Mouse (Mus musculus) kidney, embryonic 16.5 days (tissue): ENCODE measurements around the gene Fat4. TPM values are rescaled to one million over a fixed set of nuclear protein-coding genes. Genes with fewer than 3 reads are reported as not detected.

Experiments used
- ATAC-seq: fragments of 200-750 bp; cut with Nextera tagmentation; 2 replicates; pipeline ENCODE4 v1.8.0; 2017; ENCODE audit warnings: moderate TSS enrichment; ENCODE audit not compliant: low FRiP score, low TSS enrichment
- H3K27ac ChIP-seq: fragments of 300-500 bp; sonication (generic); 2 replicates; pipeline ENCODE4 v1.5.1; 2014; ENCODE audit warnings: low read length
- H3K27me3 ChIP-seq: fragments of 300-500 bp; sonication (generic); 2 replicates; pipeline ENCODE4 v1.6.1; 2014; ENCODE audit warnings: low read length, control low read depth, mixed read lengths; ENCODE audit not compliant: insufficient read depth
- H3K36me3 ChIP-seq: fragments of 300-500 bp; sonication (generic); 2 replicates; pipeline ENCODE4 v1.6.1; 2014; ENCODE audit warnings: low read length, control low read depth, mixed read lengths; ENCODE audit not compliant: insufficient read depth
- H3K4me1 ChIP-seq: fragments of 300-500 bp; sonication (generic); 2 replicates; pipeline ENCODE4 v1.6.1; 2014; ENCODE audit warnings: low read length, control low read depth, mixed read lengths; ENCODE audit not compliant: insufficient read depth
- H3K4me2 ChIP-seq: fragments of 300-500 bp; sonication (generic); replicated peaks from 2 replicates; pipeline ENCODE4 v1.6.1; 2014; ENCODE audit warnings: low read depth, low read length
- H3K4me3 ChIP-seq: fragments of 300-500 bp; sonication (generic); 2 replicates; pipeline ENCODE4 v1.5.1; 2014; ENCODE audit warnings: mild to moderate bottlenecking, low read length
- H3K9ac ChIP-seq: fragments of 300-500 bp; sonication (generic); replicated peaks from 2 replicates; pipeline ENCODE4 v1.6.1; 2014; ENCODE audit warnings: low read length
- H3K9me3 ChIP-seq: fragments of 300-500 bp; sonication (generic); 2 replicates; pipeline ENCODE4 v1.6.1; 2016; ENCODE audit warnings: low read length, control low read depth
- WGBS: fragments of 180-500 bp; shearing (Covaris S2); extraction: QIAGEN DNeasy Blood & Tissue Kit; methylation state at CpG from one replicate; pipeline ENCODE4 v1.1.7; 2014; 5-methylcytosine and 5-hydroxymethylcytosine counted together
- polyA plus RNA-seq: library from polyadenylated mRNA; unstranded; fragments of >200 nt; fragmentation: Nextera tagmentation; extraction: Ambion mirVana; gene quantifications from 2 replicates; pipeline ENCODE4 v1.2.1, GENCODE M21; 2015

The Fat4 gene
- polyA plus RNA-seq, 1 experiment from 2014 or later, result 5.8 TPM

DNA sequence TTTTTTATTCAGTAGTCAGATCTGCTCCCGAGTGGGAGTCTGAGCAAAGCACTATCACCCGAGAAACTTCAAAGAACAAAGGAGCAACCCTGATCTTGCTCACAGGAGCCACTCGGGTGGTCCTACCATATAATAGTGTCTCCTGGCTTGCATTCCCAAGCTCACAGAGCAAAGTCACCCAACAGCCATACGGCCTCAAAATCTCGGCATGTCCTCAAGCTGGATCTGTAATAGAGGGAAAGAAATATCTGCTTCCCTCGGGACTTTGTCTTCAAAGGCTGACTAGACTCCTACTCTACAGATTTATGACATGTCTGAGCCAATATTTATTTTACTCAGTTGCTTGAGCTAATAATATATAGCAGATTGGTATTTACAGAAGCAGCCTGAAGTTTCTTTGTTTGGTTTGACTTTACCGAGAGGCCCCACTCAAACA lies 36.5 kb downstream of the Fat4 start:
- H3K36me3 ChIP-seq, result no peaks in the 10 kb centered on the region
- no peak overlapping the region for H3K9ac ChIP-seq
- WGBS, result 17% methylated on average over 7 of the region's 7 CpGs
- H3K4me3 ChIP-seq, result no peak overlapping the region
- peak overlapping the region; percentile 58 for H3K27ac ChIP-seq
- H3K27me3 ChIP-seq, result no peaks in the 10 kb centered on the region
- H3K4me2 ChIP-seq, result no peak overlapping the region
- ATAC-seq, result peak; percentile 83
- peaks cover 37% of the 10 kb centered on the region for H3K4me1 ChIP-seq
- no peaks in the 10 kb centered on the region for H3K9me3 ChIP-seq

- no peak overlapping the region for H3K4me3 ChIP-seq
- 60% methylated on average over 4 of the region's 4 CpGs for WGBS
- no peaks in the 10 kb centered on the region for H3K9me3 ChIP-seq
- H3K36me3 ChIP-seq, result no peaks in the 10 kb centered on the region
- H3K27ac ChIP-seq, result peak overlapping the region; percentile 64; the same call in 1 of the 2 replicates
- no peak overlapping the region for H3K4me2 ChIP-seq
- no peaks in the 10 kb centered on the region for H3K27me3 ChIP-seq
- H3K4me1 ChIP-seq, result peaks cover 22% of the 10 kb centered on the region
- no peak for ATAC-seq
- no peak overlapping the region for H3K9ac ChIP-seq
Observed at GRCm38 (mm10) chr3:38928076-38928686, 41.4 kb downstream of the Fat4 start.

DNA sequence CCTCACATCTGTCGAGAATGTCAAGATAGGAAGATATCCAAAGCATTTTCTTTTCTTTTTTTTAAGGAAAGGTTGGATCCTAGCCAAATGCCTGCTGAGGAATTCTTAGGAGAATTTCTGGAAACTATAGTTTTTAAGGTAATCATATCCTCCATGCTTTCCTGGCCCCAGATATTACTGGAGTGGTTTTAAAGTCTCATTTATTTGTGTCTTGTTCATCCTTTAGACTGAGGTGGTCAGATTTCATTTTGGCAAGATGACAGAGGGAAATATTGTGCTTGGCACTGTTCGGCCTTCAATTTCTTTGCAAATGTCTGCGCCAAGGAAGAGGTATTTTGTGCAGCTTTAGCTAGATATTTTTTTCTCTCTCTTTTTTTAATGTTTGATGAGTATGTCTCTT lies 42.0 kb downstream of the Fat4 start:
- no peak overlapping the region for H3K4me2 ChIP-seq
- no peaks in the 10 kb centered on the region for H3K36me3 ChIP-seq
- WGBS, result 50% methylated on average over 3 of the region's 3 CpGs
- no peak overlapping the region for H3K4me3 ChIP-seq
- no peaks in the 10 kb centered on the region for H3K27me3 ChIP-seq
- no peak overlapping the region for H3K27ac ChIP-seq
- H3K9me3 ChIP-seq, result no peaks in the 10 kb centered on the region
- no peak for ATAC-seq
- peaks cover 16% of the 10 kb centered on the region for H3K4me1 ChIP-seq
- no peak overlapping the region for H3K9ac ChIP-seq

DNA sequence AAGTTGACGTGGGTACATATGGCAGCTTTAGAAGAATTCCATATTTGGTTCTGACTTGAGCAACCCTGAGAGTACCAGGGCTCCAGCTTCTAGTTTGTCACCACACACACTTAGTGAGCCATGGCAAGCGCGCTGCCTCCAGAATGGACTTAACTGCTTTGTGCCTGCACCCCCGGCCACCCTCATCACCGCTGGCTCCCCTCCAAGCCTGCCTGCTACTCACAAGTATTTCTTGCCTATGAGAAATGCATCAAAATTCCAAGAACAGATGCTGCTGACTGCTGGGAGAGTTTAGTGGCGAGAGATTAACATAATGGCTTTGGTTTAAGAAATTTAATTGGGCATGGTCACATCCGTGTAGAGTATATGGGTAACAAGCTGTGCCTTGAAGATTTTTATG lies 48.0 kb downstream of the Fat4 start:
- no peaks in the 10 kb centered on the region for H3K27me3 ChIP-seq
- H3K36me3 ChIP-seq, result no peaks in the 10 kb centered on the region
- peaks cover 10% of the 10 kb centered on the region for H3K4me1 ChIP-seq
- no peak overlapping the region for H3K9ac ChIP-seq
- no peak overlapping the region for H3K27ac ChIP-seq
- no peak overlapping the region for H3K4me3 ChIP-seq
- no peak for ATAC-seq
- no peaks in the 10 kb centered on the region for H3K9me3 ChIP-seq
- 75% methylated on average over 7 of the region's 7 CpGs for WGBS
- H3K4me2 ChIP-seq, result no peak overlapping the region

GRCm38 (mm10) chr3:38936485-38936884 lies 49.7 kb downstream of the Fat4 start:
- no peak for ATAC-seq

DNA sequence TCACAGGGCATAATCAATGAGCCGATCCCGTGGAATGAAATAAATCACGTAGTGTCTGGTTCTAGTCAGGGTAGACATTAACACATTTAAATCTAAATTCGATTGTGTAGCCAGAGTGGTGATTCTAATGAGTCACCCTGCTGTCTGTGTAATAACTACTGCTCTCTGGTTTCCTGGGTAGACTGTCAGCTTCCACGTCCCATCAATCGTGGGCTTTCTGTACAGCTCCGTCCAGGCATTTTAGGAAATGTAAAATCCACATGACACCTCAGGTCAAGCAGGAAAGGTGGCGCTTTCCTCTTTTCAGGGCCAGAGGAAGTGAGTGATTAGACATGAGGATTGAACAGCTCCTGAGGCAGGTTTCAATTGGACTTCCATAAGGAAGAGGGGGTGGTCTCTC lies 50.4 kb downstream of the Fat4 start:
- WGBS, result 40% methylated on average over 8 of the region's 8 CpGs
- peak; percentile 27; the same call in 1 of the 2 replicates for ATAC-seq
- Histone ChIP-seq H3K9me3 (no peaks in the 10 kb centered on the region), H3K27me3 (no peaks in the 10 kb centered on the region), H3K4me2 (no peak overlapping the region), H3K9ac (no peak overlapping the region), H3K4me1 (peaks cover 10% of the 10 kb centered on the region), H3K27ac (no peak overlapping the region), H3K36me3 (no peaks in the 10 kb centered on the region), H3K4me3 (no peak overlapping the region)

More at GRCm38 (mm10) chr3:38936485-38936884, 49.7 kb downstream of the Fat4 start:
- H3K9me3 ChIP-seq, result no peaks in the 10 kb centered on the region
- H3K27me3 ChIP-seq, result no peaks in the 10 kb centered on the region
- no peak overlapping the region for H3K27ac ChIP-seq
- peaks cover 10% of the 10 kb centered on the region for H3K4me1 ChIP-seq
- no peak overlapping the region for H3K9ac ChIP-seq
- 74% methylated on average over 7 of the region's 7 CpGs for WGBS
- no peaks in the 10 kb centered on the region for H3K36me3 ChIP-seq
- H3K4me2 ChIP-seq, result no peak overlapping the region
- no peak overlapping the region for H3K4me3 ChIP-seq

DNA sequence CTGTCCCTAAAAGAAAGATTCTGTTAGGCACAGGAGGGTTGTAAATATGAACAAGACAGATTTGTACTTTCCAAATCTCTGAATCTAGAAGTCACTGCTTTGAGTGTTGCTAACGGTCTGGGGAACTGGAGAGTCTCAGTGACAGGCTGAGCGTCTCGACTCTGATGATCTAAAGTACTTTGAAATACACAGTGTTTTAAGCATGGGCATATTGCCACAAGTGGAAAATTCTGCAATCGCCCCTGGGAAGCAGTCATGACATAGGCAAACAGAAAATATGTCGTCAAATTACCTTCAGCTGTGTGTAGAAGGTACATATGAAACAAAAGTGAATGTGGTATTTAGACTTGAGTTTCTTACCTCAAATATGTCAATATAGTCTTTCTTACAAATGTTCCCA lies 51.4 kb downstream of the Fat4 start:
- Histone ChIP-seq H3K27ac (no peak overlapping the region), H3K9me3 (no peaks in the 10 kb centered on the region), H3K4me1 (peaks cover 10% of the 10 kb centered on the region), H3K36me3 (peaks cover 2% of the 10 kb centered on the region; the same call in 1 of the 2 replicates), H3K27me3 (no peaks in the 10 kb centered on the region), H3K4me3 (no peak overlapping the region), H3K9ac (no peak overlapping the region), H3K4me2 (no peak overlapping the region)
- 64% methylated on average over 5 of the region's 5 CpGs for WGBS
- no peak for ATAC-seq

GRCm38 (mm10) chr3:38939573-38939972 lies 52.8 kb downstream of the Fat4 start:
- H3K4me1 ChIP-seq, result peaks cover 10% of the 10 kb centered on the region

GRCm38 (mm10) chr3:38940327-38940726 lies 53.6 kb downstream of the Fat4 start:
- no peak overlapping the region for H3K27ac ChIP-seq
- peaks cover 10% of the 10 kb centered on the region for H3K4me1 ChIP-seq
- 62% methylated on average over 1 of the region's 1 CpGs for WGBS
- peaks cover 3% of the 10 kb centered on the region; the same call in 1 of the 2 replicates for H3K36me3 ChIP-seq
- H3K4me3 ChIP-seq, result no peak overlapping the region
- H3K27me3 ChIP-seq, result no peaks in the 10 kb centered on the region
- H3K9ac ChIP-seq, result no peak overlapping the region
- ATAC-seq, result no peak
- no peaks in the 10 kb centered on the region for H3K9me3 ChIP-seq
- no peak overlapping the region for H3K4me2 ChIP-seq

More at GRCm38 (mm10) chr3:38939573-38939972, 52.8 kb downstream of the Fat4 start:
- no peak overlapping the region for H3K27ac ChIP-seq
- no peak for ATAC-seq
- no peak overlapping the region for H3K4me2 ChIP-seq
- H3K4me3 ChIP-seq, result no peak overlapping the region
- WGBS, result 55% methylated on average over 3 of the region's 3 CpGs
- no peaks in the 10 kb centered on the region for H3K27me3 ChIP-seq
- peaks cover 3% of the 10 kb centered on the region; the same call in 1 of the 2 replicates for H3K36me3 ChIP-seq
- no peak overlapping the region for H3K9ac ChIP-seq
- H3K9me3 ChIP-seq, result no peaks in the 10 kb centered on the region

DNA sequence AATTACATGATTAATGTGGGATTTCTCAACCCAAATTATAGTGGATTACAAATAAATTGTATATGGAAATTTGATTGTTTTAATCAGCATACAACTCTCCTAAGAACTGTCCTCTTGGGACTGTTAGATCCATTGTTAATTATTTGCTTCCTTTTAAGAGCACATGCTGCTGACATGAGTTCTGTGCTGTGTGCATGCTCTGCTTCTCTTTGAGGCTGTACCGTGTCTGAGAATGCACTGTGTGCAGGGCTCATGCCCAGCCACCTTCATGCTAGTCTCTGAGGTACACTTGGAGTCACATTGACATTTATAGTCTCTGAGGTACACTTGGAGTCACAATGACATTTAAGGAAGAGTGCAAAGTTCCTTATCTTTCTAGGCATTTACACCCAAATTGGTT lies 58.4 kb downstream of the Fat4 start:
- Histone ChIP-seq H3K4me1 (peaks cover 4% of the 10 kb centered on the region; the same call in 1 of the 2 replicates), H3K4me3 (no peak overlapping the region), H3K36me3 (peaks cover 7% of the 10 kb centered on the region; the same call in 1 of the 2 replicates), H3K27ac (no peak overlapping the region), H3K9ac (no peak overlapping the region), H3K27me3 (no peaks in the 10 kb centered on the region), H3K4me2 (no peak overlapping the region), H3K9me3 (no peaks in the 10 kb centered on the region)
- no peak for ATAC-seq
- 58% methylated on average over 1 of the region's 1 CpGs for WGBS
